Mouse (Mus musculus): Measurements from ENCODE around the gene Fgf2. TPM values are rescaled to one million over a fixed set of nuclear protein-coding genes. Genes with fewer than 3 reads are reported as not detected.

Fgf2 gene
- polyA plus RNA-seq, 1 experiment from 2014 or later: 2.2 TPM

DNA sequence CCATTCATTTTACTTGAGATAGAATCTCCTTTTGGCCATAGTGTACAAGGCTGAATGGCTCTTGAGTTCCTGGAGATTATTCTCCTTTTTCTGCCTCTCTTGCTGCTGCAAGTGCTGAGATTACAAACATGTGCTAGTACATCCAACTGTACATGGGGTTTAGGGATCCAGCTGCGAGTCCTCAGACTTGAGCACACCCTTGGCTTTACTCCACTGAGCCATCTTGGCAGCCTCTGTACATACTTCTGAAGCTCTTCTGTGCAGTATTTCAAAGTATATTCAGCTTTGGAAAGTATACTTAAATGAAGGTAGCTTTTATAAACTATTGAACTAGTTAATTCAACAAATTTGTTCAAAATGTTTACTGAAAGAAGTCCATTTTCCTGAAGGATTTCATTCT lies 91.6 kb downstream of the Fgf2 start:
- no peaks in the 10 kb centered on the region for H3K4me1 ChIP-seq (ENCODE audit: control insufficient read depth in 2 of 2, insufficient read depth in 2 of 2, low read length in 2 of 2)
- H3K9ac ChIP-seq (ENCODE audit: low read length): no peak overlapping the region
- peaks cover 43% of the 10 kb centered on the region for H3K36me3 ChIP-seq (ENCODE audit: control insufficient read depth, insufficient read depth, low read length)
- no peak overlapping the region for H3K4me2 ChIP-seq (ENCODE audit: low read length)
- H3K27ac ChIP-seq (replicated peaks in 1 of 2; ENCODE audit: control insufficient read depth in 1 of 2, insufficient read depth in 1 of 2, low read depth in 2 of 2, low read length in 2 of 2): no peak overlapping the region
- no peak for ATAC-seq (ENCODE audit: insufficient number of reproducible peaks, insufficient read depth, low FRiP score, low read depth)
- no peaks in the 10 kb centered on the region for H3K9me3 ChIP-seq (ENCODE audit: control insufficient read depth, low read length)
- no peaks in the 10 kb centered on the region for H3K27me3 ChIP-seq (ENCODE audit: control insufficient read depth, insufficient read depth, low read length)
- WGBS: 78% methylated on average over 1 of the region's 1 CpGs
- no peak overlapping the region for H3K4me3 ChIP-seq (ENCODE audit: control insufficient read depth in 1 of 2, insufficient read depth in 1 of 2, low read depth in 1 of 2, low read length in 2 of 2)

GRCm38 (mm10) chr3:37443409-37443808 lies 95.3 kb downstream of the Fgf2 start:
- Histone ChIP-seq H3K27me3 (ENCODE audit: control insufficient read depth, insufficient read depth, low read length) (no peaks in the 10 kb centered on the region), H3K4me1 (ENCODE audit: control insufficient read depth in 2 of 2, insufficient read depth in 2 of 2, low read length in 2 of 2) (no peaks in the 10 kb centered on the region), H3K9ac (ENCODE audit: low read length) (no peak overlapping the region), H3K27ac (replicated peaks in 1 of 2; ENCODE audit: control insufficient read depth in 1 of 2, insufficient read depth in 1 of 2, low read depth in 2 of 2, low read length in 2 of 2) (no peak overlapping the region), H3K4me2 (ENCODE audit: low read length) (no peak overlapping the region), H3K36me3 (ENCODE audit: control insufficient read depth, insufficient read depth, low read length) (peaks cover 21% of the 10 kb centered on the region), H3K4me3 (ENCODE audit: control insufficient read depth in 1 of 2, insufficient read depth in 1 of 2, low read depth in 1 of 2, low read length in 2 of 2) (no peak overlapping the region), H3K9me3 (ENCODE audit: control insufficient read depth, low read length) (no peaks in the 10 kb centered on the region)
- WGBS: 83% methylated on average over 2 of the region's 2 CpGs
- ATAC-seq (ENCODE audit: insufficient number of reproducible peaks, insufficient read depth, low FRiP score, low read depth): no peak

- no peak overlapping the region for H3K4me3 ChIP-seq (ENCODE audit: control insufficient read depth in 1 of 2, insufficient read depth in 1 of 2, low read depth in 1 of 2, low read length in 2 of 2)
- H3K4me1 ChIP-seq (ENCODE audit: control insufficient read depth in 2 of 2, insufficient read depth in 2 of 2, low read length in 2 of 2): no peaks in the 10 kb centered on the region
- H3K4me2 ChIP-seq (ENCODE audit: low read length): no peak overlapping the region
- H3K9ac ChIP-seq (ENCODE audit: low read length): no peak overlapping the region
- no peaks in the 10 kb centered on the region for H3K9me3 ChIP-seq (ENCODE audit: control insufficient read depth, low read length)
- H3K27me3 ChIP-seq (ENCODE audit: control insufficient read depth, insufficient read depth, low read length): no peaks in the 10 kb centered on the region
- no peak overlapping the region for H3K27ac ChIP-seq (replicated peaks in 1 of 2; ENCODE audit: control insufficient read depth in 1 of 2, insufficient read depth in 1 of 2, low read depth in 2 of 2, low read length in 2 of 2)
- peaks cover 21% of the 10 kb centered on the region for H3K36me3 ChIP-seq (ENCODE audit: control insufficient read depth, insufficient read depth, low read length)
- WGBS: 67% methylated on average over 1 of the region's 1 CpGs
- no peak for ATAC-seq (ENCODE audit: insufficient number of reproducible peaks, insufficient read depth, low FRiP score, low read depth)
Observed at GRCm38 (mm10) chr3:37455992-37456391, 107.8 kb downstream of the Fgf2 start.

Other genes starting within 250 kb of the Fgf2 start
- 0.49 and 0.50 TPM in 2 replicates for gene Il2, start 222.4 kb upstream of the Fgf2 start, polyA plus RNA-seq (2014; fragmentation: Nextera tagmentation; extraction: Ambion mirVana)
- gene Il21, start 115.7 kb upstream of the Fgf2 start, polyA plus RNA-seq (2014; fragmentation: Nextera tagmentation; extraction: Ambion mirVana): not detected in 2 replicates
- 4.9 TPM in 2 replicates for gene Bbs12, start 35.8 kb upstream of the Fgf2 start, polyA plus RNA-seq (2014; fragmentation: Nextera tagmentation; extraction: Ambion mirVana)
- gene Cetn4, start 35.6 kb upstream of the Fgf2 start, polyA plus RNA-seq (2014; fragmentation: Nextera tagmentation; extraction: Ambion mirVana): 0.50 and 0.67 TPM in 2 replicates
- 19.7 and 20.6 TPM in 2 replicates for gene Spata5, start 71.5 kb downstream of the Fgf2 start, polyA plus RNA-seq (2014; fragmentation: Nextera tagmentation; extraction: Ambion mirVana)
- 12.8 and 13.6 TPM in 2 replicates for gene Nudt6, start 71.9 kb downstream of the Fgf2 start, polyA plus RNA-seq (2014; fragmentation: Nextera tagmentation; extraction: Ambion mirVana)